Mouse (Mus musculus) kidney, adult 2 months (tissue): ENCODE data around the gene Mcrip1.

Experiments
- CTCF ChIP-seq: fragments of 200-500 bp; conservative IDR thresholded peaks from 2 replicates; pipeline ENCODE4 v1.5.1; 2011; ENCODE audit warnings: low read depth, mild to moderate bottlenecking, control low read depth, low read length, moderate library complexity, mixed read lengths; ENCODE audit not compliant: insufficient read depth, insufficient read length
- POLR2A ChIP-seq: fragments of 200-500 bp; IDR thresholded peaks from one replicate; pipeline ENCODE4 v1.6.1; 2011; ENCODE audit warnings: low read depth, low read length, control low read depth

- TF ChIP-seq CTCF, result no peak
- TF ChIP-seq POLR2A, result no peak
Measured at GRCm38 (mm10) chr11:120597240-120598235, 48.0 kb upstream of the Mcrip1 start.
